Mouse (Mus musculus) cerebellum, adult 2 months (tissue): ENCODE measurements around the gene Galnt2. TPM values are rescaled to one million over a fixed set of nuclear protein-coding genes. Genes with fewer than 3 reads are reported as not detected.
A peak's percentile ranks its signal among the peaks of the same experiment; 100 is the strongest.

Experiments
- DNase-seq, 2 experiments: peaks; one replicate each; pipeline ENCODE4 v3.0.0; 2021
- H3K27ac ChIP-seq: fragments of 200-500 bp; 2 replicates; pipeline ENCODE4 v1.5.1; 2012; ENCODE audit warnings: low read length, control low read depth, inconsistent platforms; ENCODE audit not compliant: insufficient read depth
- H3K27me3 ChIP-seq: fragments of 200-500 bp; 2 replicates; pipeline ENCODE4 v1.6.1; 2012; ENCODE audit warnings: inconsistent platforms, mild to moderate bottlenecking, low read length, moderate library complexity; ENCODE audit not compliant: control insufficient read depth, insufficient read depth
- H3K4me1 ChIP-seq: fragments of 200-500 bp; 2 replicates; pipeline ENCODE4 v1.6.1; 2011; ENCODE audit warnings: low read length; ENCODE audit not compliant: control insufficient read depth, insufficient read depth
- H3K4me3 ChIP-seq: fragments of 200-500 bp; replicated peaks from 2 replicates; pipeline ENCODE3; 2011; ENCODE audit warnings: mild to moderate bottlenecking, low read depth, low read length, control low read depth; ENCODE audit not compliant: insufficient read depth
- CTCF ChIP-seq: fragments of 200-500 bp; IDR thresholded peaks from 2 replicates; pipeline ENCODE4 v1.5.1; 2011; ENCODE audit warnings: low read depth, mild to moderate bottlenecking, control low read depth, low read length, moderate library complexity, borderline replicate concordance; ENCODE audit not compliant: insufficient read depth
- POLR2A ChIP-seq: fragments of 200-500 bp; IDR thresholded peaks from 2 replicates; pipeline ENCODE4 v1.6.1; 2011; ENCODE audit warnings: low read length, control low read depth, borderline replicate concordance; ENCODE audit not compliant: insufficient read depth
- WGBS: fragments of 180-500 bp; shearing (Covaris S2); methylation state at CpG from one replicate; pipeline ENCODE4 v1.1.7; 2018; 5-methylcytosine and 5-hydroxymethylcytosine counted together
- polyA plus RNA-seq: library from polyadenylated mRNA; depleted of rRNA; stranded (reverse); fragments of >200 nt; gene quantifications from 2 replicates; pipeline ENCODE4 v1.2.3, GENCODE M21; 2012

Galnt2 gene
- polyA plus RNA-seq, 1 experiment: 23.8 TPM

- no peaks in the 10 kb centered on the region for H3K27me3 ChIP-seq
- no peak overlapping the region for H3K27ac ChIP-seq
- H3K4me1 ChIP-seq: peaks cover 50% of the 10 kb centered on the region
- TF ChIP-seq POLR2A (no peak), CTCF (no peak)
- peak in 1 of 2 experiments; percentile 7 for DNase-seq
- 70% methylated on average over 8 of the region's 8 CpGs for WGBS
- no peak overlapping the region for H3K4me3 ChIP-seq
Observed at GRCm38 (mm10) chr8:124240932-124241331, 9.7 kb downstream of the Galnt2 start.

DNA sequence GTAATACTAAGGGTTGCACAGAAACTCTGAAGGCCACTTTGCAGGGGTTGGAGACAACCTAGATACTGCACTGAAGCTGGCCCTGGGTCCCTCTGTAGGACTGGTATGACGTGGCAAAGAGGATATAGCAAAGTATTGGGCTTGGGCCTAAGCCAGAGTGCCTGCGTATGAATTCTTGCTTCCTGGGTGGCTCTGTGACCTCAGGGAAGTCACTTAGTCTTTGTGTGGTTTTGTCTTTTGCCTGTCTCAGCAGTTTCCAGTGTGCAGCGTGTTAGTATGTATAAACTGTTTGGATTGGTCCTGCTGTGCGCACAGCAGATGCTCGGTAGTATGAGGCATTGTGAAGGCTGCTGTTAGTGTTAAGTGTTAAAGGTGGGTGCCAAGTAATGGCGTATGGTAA is 11.0 kb downstream of the Galnt2 start:
- WGBS: 43% methylated on average over 6 of the region's 6 CpGs

DNA sequence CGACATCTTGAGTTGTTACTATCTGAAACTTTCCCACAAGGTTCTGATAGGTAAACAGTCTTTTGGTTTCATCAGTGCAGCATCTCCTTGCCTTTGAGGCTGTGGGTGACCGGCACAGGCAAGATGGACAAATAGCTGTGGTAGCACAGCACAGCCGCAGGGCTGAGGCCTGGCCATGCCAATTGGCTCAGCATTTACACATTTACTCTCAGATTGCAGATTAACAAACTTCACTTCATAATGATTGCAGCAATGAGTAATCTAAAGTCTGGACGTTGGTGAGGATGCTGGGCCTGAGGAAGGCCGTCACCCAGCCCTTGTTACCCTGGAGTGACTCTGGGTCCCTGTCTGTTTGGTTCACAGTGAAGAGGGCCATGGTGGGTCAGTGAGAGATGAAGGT is 11.7 kb downstream of the Galnt2 start:
- DNase-seq: no peak
- peaks cover 59% of the 10 kb centered on the region for H3K4me1 ChIP-seq
- no peak overlapping the region for H3K27ac ChIP-seq
- TF ChIP-seq POLR2A: no peak
- no peak for TF ChIP-seq CTCF
- no peaks in the 10 kb centered on the region for H3K27me3 ChIP-seq
- no peak overlapping the region for H3K4me3 ChIP-seq
- 97% methylated on average over 5 of the region's 5 CpGs for WGBS

More for the DNA sequence above, 11.0 kb downstream of the Galnt2 start:
- Histone ChIP-seq H3K4me1 (peaks cover 59% of the 10 kb centered on the region), H3K4me3 (no peak overlapping the region), H3K27ac (no peak overlapping the region), H3K27me3 (no peaks in the 10 kb centered on the region)
- TF ChIP-seq POLR2A (no peak), CTCF (no peak)
- DNase-seq: peak in 1 of 2 experiments; percentile 9

DNA sequence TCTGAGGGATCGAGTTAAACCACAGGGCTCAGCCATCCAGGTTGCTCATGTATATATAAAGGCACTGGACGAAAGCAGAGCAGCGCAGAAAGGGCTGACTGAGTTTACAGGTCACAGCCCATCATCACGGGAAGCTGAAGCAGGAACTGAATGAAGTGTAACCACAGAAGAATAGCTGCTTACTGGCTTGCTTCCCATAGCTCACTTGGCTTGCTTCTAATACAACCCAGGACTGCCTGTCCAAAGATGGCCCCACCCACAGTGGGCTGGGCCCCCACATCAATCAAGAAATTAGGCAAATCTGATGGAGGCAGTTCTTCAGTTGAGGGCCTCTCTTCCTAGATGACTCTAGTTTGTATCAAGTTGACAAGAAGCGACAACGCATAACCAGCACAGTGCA is 16.4 kb downstream of the Galnt2 start:
- WGBS: 68% methylated on average over 6 of the region's 6 CpGs
- no peak for TF ChIP-seq CTCF
- no peak for TF ChIP-seq POLR2A
- no peak for DNase-seq

DNA sequence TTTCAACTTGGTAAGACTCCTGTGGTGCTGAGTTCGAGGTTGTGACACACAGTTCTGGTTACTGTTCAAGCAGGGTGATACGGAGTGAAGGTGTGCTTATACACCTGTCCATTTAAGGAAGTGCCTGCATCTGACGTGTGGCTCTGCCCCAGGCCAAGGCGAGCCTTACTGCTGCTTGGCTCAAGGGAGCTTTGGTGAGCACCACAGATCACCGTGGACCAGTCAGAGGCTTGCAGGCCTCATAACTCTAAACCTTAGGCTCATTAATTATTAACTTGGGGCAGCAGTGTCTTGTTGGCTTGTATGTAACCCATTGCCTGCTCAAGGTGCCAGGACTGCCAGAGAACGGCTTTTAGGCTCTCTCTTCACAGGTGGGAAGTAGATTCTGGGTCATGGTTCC is 17.5 kb downstream of the Galnt2 start:
- no peak overlapping the region for H3K4me3 ChIP-seq
- no peak overlapping the region for H3K27ac ChIP-seq
- WGBS: 79% methylated on average over 6 of the region's 6 CpGs
- no peak for TF ChIP-seq POLR2A
- H3K27me3 ChIP-seq: no peaks in the 10 kb centered on the region
- DNase-seq: no peak
- H3K4me1 ChIP-seq: peaks cover 62% of the 10 kb centered on the region

More for the DNA sequence above, 16.4 kb downstream of the Galnt2 start:
- Histone ChIP-seq H3K27me3 (no peaks in the 10 kb centered on the region), H3K4me3 (no peak overlapping the region), H3K4me1 (peaks cover 55% of the 10 kb centered on the region), H3K27ac (no peak overlapping the region)

GRCm38 (mm10) chr8:124250255-124250654 is 19.1 kb downstream of the Galnt2 start:
- Histone ChIP-seq H3K4me3 (no peak overlapping the region), H3K4me1 (peaks cover 59% of the 10 kb centered on the region), H3K27me3 (no peaks in the 10 kb centered on the region), H3K27ac (no peak overlapping the region)
- WGBS: 73% methylated on average over 3 of the region's 3 CpGs
- no peak for TF ChIP-seq POLR2A
- no peak for TF ChIP-seq CTCF
- DNase-seq: no peak

- DNase-seq: no peak
- Histone ChIP-seq H3K4me1 (peaks cover 55% of the 10 kb centered on the region), H3K4me3 (no peak overlapping the region), H3K27ac (no peak overlapping the region), H3K27me3 (no peaks in the 10 kb centered on the region)
- no peak for TF ChIP-seq CTCF
- TF ChIP-seq POLR2A: no peak
- WGBS: 41% methylated on average over 4 of the region's 4 CpGs
Observed at GRCm38 (mm10) chr8:124250785-124251184, 19.6 kb downstream of the Galnt2 start.

DNA sequence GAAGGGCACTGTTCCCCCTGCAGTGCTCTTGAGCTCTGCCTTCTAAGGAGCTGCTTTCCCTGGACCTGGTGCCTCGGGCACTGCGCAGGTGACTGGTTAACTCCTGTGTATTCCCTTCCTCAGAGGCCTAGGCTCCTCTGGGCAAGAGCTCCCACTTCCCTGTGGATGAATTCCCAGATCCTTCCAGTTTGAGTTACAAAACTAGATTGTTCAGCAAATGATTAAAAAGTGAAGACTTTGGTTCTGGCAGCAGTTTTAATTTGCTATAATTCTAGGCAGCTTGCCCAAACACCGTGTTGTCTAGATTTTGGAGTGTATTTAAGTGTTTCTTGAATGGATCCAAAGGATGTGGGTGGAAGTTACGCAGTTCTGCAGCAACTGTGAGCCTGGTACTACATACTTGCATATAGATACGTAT is 21.4 kb downstream of the Galnt2 start:
- Histone ChIP-seq H3K4me1 (peaks cover 55% of the 10 kb centered on the region), H3K27ac (no peak overlapping the region), H3K27me3 (no peaks in the 10 kb centered on the region), H3K4me3 (no peak overlapping the region)
- 50% methylated on average over 5 of the region's 5 CpGs for WGBS
- TF ChIP-seq CTCF (no peak), POLR2A (no peak)
- DNase-seq: no peak

DNA sequence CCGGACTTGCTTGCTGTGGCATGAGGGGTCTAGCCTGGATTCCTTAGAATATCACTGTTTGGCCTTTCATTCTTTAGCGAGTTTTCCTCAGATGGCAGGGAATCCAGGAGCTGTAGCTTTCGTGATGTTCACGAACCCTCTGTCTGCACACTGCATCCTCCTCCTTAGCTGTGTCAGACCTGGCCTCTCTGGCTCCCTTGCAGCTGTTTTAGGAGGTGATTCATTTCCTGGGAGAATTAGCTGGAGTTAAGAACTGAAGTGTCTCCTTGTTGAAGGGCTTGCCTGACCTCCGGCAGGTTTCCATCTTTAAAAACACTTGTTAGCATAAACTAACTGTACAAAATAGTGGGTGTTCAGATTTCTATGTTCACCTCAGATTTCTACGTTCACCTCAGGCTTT is 22.7 kb downstream of the Galnt2 start:
- Histone ChIP-seq H3K27ac (no peak overlapping the region), H3K27me3 (no peaks in the 10 kb centered on the region), H3K4me1 (peaks cover 54% of the 10 kb centered on the region), H3K4me3 (no peak overlapping the region)
- no peak for DNase-seq
- 89% methylated on average over 6 of the region's 6 CpGs for WGBS
- TF ChIP-seq CTCF (no peak), POLR2A (no peak)
